Mouse (Mus musculus): ENCODE data around the gene Tmem174.
A peak's percentile ranks its signal among the peaks of the same experiment; 100 is the strongest.

The Tmem174 gene

GRCm38 (mm10) chr13:98632306-98632942 is 4.8 kb downstream of the Tmem174 start:
- no peak for DNase-seq (ENCODE audit: low spot score)

- DNase-seq (ENCODE audit: low spot score), result no peak
Observed at GRCm38 (mm10) chr13:98631105-98631838, 5.9 kb downstream of the Tmem174 start.

DNA sequence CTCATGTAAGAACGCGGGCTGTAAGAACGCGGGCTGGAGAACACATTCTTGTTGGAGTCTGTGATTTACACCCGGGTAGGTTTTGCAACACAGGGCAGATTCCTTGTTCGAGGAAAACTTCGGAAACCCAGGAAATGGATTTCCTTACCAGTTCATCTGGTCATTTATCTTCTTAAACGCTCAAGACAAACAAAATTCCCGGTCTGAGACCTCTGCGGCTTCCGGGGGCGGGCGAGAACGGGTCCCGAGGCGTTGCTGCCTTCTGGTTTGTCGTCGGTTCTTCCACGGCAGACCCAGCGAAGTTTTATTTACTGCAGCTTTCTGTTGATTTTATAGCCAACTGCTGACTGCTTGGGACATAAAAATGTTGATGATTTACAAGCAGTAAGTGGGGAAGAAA is 10.5 kb downstream of the Tmem174 start:
- no peak for DNase-seq (ENCODE audit: low spot score)

DNA sequence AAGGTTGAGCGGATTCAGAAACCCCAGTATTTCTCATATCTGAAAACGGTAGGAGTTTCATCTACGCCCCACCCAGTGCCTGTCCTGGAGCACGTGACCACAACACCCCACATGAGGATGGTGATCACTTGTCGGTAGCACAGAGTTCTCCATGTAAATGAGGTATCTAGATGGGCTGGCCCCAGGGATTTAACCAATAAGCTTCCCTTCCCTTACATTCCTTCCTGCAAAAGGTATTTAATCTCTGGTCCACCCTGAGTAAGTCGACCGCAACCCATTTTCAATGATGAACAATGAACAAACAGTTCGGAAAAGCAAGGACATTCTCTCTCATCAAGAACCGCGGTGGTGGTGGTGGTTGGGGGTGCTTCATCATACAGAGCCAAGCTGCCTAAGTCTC is 12.7 kb downstream of the Tmem174 start:
- DNase-seq (ENCODE audit: low spot score), result no peak

DNA sequence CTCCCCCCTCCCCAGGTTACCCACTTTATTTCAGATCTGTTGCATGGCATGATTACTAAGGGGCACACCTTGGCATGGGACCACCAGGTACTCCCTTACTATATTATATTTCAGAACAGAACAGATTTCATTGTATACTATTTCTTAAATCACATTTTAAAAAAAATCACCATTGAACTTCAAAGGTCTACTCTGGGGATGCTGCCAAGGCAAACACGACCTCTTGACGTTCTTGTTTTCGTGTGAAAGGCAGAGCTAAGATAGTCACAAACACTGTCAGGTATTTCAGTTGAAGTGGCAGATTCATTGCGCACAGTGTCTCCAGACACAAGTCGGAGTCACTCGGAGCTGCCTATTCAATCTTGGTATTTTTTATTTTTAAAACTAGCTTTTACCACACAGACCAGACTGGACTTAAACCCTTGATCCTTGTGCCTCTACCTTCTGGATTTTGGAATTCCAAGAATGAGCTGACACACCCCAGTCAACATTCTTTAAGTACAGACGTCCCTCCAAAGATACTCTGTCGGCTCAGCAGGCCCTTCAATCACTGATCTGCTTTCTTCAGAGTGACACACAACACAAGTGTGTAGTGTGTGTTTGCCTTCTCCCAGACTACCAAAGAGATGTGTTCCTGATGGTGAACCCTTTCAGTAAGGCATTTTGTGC is 14.2 kb downstream of the Tmem174 start:
- no peak for DNase-seq (ENCODE audit: low spot score)

GRCm38 (mm10) chr13:98617429-98618067 is 19.7 kb downstream of the Tmem174 start:
- DNase-seq (ENCODE audit: low spot score), result no peak

DNA sequence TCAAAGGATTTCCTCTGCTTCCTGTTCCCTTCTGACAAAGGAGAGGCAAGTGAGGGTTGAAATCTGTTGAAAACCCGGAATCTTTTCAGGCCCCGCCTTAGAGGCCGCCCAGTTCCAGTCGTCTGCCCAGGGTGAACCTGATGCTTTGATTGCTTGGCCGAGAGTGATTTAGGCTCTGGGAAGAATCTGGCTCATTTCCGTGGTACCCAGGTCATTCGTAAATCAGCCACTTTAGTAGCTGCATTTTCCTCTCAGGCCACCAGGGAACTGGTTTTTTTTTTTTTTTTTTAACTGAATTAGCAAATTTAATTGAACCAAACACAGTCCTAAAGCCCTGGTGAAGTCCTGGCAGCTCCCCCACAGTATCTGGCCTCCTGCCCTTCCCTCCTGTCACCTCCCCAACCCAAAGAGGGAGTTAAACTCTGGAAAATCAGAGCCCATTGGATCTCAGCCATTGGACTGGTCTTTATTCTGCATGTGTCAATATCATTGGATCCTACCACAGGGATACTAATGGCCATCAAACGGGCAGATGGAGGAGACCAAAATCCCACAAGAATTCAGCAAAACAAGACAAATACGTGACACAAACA is 29.2 kb downstream of the Tmem174 start:
- no peak for DNase-seq (ENCODE audit: low spot score)

DNA sequence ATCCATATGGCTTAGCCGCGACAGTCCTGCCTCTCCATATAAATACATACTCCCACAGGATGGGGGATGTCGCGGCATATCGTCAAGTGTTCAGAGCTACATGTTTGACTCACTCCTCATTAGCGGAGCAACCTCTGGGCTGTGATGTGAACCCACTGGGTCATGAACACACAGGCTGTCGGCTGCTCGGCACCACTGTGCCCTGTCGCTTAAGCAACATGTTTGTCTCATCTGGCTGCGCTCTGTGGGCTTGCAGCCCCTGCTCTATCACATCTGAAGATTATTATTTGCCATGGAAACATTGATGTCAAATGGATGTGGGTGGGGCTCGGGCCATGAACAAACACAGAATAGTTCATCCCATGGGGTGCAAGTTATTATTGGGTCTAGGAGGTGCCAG is 33.4 kb downstream of the Tmem174 start:
- DNase-seq (ENCODE audit: low spot score), result no peak

- DNase-seq (ENCODE audit: low spot score), result peak; percentile 36
Observed at GRCm38 (mm10) chr13:98596746-98597145, 40.5 kb downstream of the Tmem174 start.

DNA sequence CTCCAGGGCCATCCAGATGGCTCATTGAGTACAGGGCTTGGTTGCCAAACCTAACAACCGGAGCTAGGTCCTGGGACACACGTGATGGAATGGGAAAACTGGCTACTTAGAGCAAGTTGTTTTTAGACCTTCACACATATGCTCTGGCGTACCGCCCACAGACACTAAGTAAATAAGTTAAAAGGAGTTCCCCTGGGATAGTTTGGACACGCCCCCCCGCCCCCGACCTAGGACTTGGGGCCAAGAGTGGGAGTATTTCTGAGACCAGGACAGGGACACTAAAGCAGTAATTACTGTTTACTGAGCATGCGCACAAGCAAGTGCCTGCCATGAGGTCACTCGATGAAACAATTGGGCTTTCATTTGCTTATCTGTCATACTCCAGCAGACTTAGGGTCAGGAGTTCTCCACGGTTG is 42.5 kb downstream of the Tmem174 start:
- DNase-seq (ENCODE audit: low spot score), result peak; percentile 69

- peak; percentile 49 for DNase-seq (ENCODE audit: low spot score)
Observed at GRCm38 (mm10) chr13:98593938-98594539, 43.2 kb downstream of the Tmem174 start.

- no peak for DNase-seq (ENCODE audit: low spot score)
Observed at GRCm38 (mm10) chr13:98591406-98591805, 45.8 kb downstream of the Tmem174 start.

DNA sequence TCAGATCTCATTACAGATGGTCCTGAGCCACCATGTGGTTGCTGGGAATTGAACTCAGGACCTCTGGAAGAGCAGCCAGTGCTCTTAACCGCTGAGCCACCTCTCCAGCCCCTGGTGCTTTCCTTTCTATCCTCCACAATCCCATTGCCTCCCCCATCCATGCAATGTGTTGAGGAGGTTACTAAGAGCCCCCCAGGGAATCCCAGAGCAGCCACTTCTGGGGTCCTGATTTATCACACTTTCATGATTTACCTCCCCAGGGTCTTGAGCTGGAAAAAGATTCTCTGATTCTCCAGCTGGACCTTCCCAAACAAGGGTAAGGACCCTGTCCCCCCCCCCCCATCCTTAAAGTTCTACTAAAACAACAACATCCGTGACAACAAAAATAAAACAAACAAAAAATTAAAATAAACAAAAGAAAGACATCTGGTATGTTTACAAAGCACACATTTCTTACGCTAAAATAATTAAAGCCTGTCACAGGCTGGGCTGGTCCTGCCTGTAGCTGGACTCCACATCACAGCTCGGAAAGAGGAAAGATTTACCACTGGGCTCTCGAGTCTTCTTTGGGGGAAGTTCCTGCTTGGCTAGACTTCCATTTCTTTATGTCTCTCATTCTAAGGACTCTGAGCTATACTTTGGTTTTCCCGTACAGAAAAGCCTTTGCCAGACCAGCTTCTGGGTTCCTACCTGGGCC is 46.4 kb downstream of the Tmem174 start:
- no peak for DNase-seq (ENCODE audit: low spot score)

DNA sequence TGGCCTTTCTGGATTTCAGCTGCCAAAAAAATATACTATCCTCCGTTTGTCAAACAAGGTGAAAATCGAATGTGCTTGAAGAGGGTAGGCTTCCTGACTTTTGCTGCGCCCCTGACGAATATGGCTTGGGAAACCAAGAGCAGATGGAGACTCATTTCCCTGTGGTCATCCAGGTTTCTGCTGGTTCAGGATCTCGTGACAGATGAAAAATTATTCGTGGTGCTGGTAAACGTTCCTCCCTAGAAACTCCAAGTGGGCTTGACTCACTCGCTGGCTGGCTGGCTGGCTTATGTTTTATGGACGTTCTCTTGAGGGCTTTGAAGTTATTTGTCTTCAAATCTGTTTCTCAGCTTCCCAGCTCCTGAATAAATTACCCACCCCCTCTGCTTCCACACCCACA is 47.6 kb downstream of the Tmem174 start:
- no peak for DNase-seq (ENCODE audit: low spot score)

- peak; percentile 92 for DNase-seq (ENCODE audit: low spot score)
Observed at GRCm38 (mm10) chr13:98588951-98589501, 48.2 kb downstream of the Tmem174 start.

DNA sequence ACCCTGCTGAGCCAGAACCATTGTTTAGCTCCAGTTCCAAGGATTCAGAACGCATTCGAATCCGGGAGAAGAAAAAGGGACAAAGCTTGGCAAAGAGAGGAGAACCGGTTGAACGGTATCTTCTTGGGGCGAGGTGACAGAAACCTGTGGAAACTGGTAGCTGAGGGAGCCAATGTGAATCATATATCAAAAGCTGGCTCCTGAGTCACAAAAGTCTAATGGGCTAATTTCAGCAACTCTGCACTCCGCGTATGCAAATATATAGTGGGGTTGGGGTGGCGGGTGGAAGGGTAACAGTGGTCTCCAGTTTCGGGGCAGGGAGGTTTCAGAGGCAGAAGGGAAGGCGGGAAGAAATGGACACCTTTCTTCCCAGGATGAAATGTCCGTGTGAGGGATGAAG is 48.7 kb downstream of the Tmem174 start:
- DNase-seq (ENCODE audit: low spot score), result no peak

DNA sequence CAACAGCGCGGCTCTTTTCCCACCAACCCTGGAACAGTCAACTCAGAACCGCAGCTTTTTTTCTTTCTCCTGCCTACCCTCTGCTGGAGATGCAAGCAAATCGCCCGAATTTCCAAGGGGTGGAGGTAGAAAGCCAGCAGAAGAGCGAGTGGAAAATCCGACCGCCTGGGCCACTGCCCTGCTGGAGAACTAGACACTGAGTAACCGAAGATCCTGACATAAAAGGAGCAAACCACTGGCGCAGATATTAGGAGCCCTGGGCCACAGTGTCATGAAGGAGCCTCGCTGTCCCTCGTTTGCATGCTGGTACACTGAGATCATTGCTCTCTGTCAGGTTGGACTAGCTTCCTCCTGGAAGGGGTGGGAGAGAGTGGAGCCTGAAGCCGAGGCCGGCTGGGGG is 49.6 kb downstream of the Tmem174 start:
- DNase-seq (ENCODE audit: low spot score), result peak; percentile 70

GRCm38 (mm10) chr13:98586817-98587575 is 50.2 kb downstream of the Tmem174 start:
- no peak for DNase-seq (ENCODE audit: low spot score)
